Mouse (Mus musculus) forebrain, embryonic 16.5 days (tissue): Measurements from ENCODE around the gene Trim65. TPM values are rescaled to one million over a fixed set of nuclear protein-coding genes. Genes with fewer than 3 reads are reported as not detected.

ENCODE experiments used
- ATAC-seq: fragments of 200-750 bp; cut with Nextera tagmentation; 2 replicates; pipeline ENCODE4 v1.8.0; 2017; ENCODE audit warnings: mild to moderate bottlenecking, moderate library complexity
- H3K27ac ChIP-seq: fragments of 300-500 bp; sonication (generic); 2 replicates; pipeline ENCODE4 v1.5.1; 2014; ENCODE audit warnings: low read length, control low read depth
- H3K27me3 ChIP-seq: fragments of 300-500 bp; sonication (generic); replicated peaks from 2 replicates; pipeline ENCODE4 v1.6.1; 2014; ENCODE audit warnings: low read length; ENCODE audit not compliant: control insufficient read depth, insufficient read depth
- H3K36me3 ChIP-seq: fragments of 300-500 bp; sonication (generic); 2 replicates; pipeline ENCODE4 v1.6.1; 2014; ENCODE audit not compliant: control insufficient read depth, insufficient read depth
- H3K4me1 ChIP-seq: fragments of 300-500 bp; sonication (generic); replicated peaks from 2 replicates; pipeline ENCODE4 v1.6.1; 2014; ENCODE audit warnings: low read length; ENCODE audit not compliant: control insufficient read depth, insufficient read depth
- H3K4me2 ChIP-seq: fragments of 300-500 bp; sonication (generic); 2 replicates; pipeline ENCODE4 v1.6.1; 2014; ENCODE audit warnings: mild to moderate bottlenecking, low read length, control low read depth
- H3K4me3 ChIP-seq: fragments of 300-500 bp; sonication (generic); replicated peaks from 2 replicates; pipeline ENCODE4 v1.5.1; 2014; ENCODE audit warnings: mild to moderate bottlenecking, low read length, control low read depth
- H3K9ac ChIP-seq: fragments of 300-500 bp; sonication (generic); replicated peaks from 2 replicates; pipeline ENCODE4 v1.6.1; 2014; ENCODE audit warnings: low read depth, low read length, control low read depth
- H3K9me3 ChIP-seq: fragments of 300-500 bp; sonication (generic); 2 replicates; pipeline ENCODE4 v1.6.1; 2016; ENCODE audit warnings: low read length; ENCODE audit not compliant: control insufficient read depth
- WGBS: fragments of 180-500 bp; shearing (Covaris S2); extraction: QIAGEN DNeasy Blood & Tissue Kit; methylation state at CpG from one replicate; pipeline ENCODE4 v1.1.7; 2014; 5-methylcytosine and 5-hydroxymethylcytosine counted together
- polyA plus RNA-seq: library from polyadenylated mRNA; unstranded; fragments of >200 nt; fragmentation: Nextera tagmentation; extraction: Ambion mirVana; gene quantifications from 2 replicates; pipeline ENCODE4 v1.2.1, GENCODE M21; 2015

The Trim65 gene
- 2.0 TPM in 2 replicates for polyA plus RNA-seq

DNA sequence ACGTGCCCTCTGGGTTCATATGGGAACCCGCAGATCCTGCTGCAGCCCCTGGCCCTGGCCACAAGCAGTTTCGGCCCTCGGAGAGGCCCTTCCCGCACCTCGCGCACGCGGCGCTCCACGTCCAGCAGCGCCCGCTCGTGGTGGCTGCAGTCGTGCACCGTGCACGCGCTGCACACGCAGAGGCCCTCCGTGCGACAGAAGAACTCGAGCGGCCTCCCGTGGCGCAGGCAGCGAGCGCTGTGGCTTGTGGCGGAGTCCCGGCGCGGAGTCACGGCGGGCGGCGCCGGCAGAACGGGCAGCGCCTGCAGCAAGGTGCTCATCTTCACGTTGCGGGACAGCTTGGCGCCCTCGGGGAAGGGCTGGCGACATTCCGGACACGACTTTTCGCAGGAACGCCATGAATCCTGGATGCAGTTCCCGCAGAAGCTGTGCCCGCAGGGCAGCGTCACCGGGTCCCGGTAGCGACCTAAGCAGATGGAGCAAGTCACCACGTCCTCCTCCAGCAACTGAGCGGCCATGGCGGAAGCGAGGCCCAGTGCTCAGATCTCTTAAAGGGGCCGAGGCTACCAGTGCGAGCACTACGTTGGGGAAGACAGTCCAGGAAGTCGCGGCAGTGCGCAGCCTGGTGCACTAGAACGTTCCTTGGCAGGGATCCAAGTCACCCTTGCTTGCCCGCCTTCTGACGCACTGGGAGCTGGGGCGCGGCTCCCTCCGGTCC, at the start of gene Trim65:
Gene Trim65, minus strand, starts transcription at position 641 of the 718 bp plus-strand sequence.
- ATAC-seq = peak; percentile 92
- WGBS = under 1% methylated on average over 69 of the region's 69 CpGs
- no peaks in the 10 kb centered on the region for H3K27me3 ChIP-seq
- peaks cover 23% of the 10 kb centered on the region for H3K4me1 ChIP-seq
- peak within 1 kb of the TSS; percentile 61 for H3K4me3 ChIP-seq
- H3K4me2 ChIP-seq = peak within 1 kb of the TSS; percentile 76
- H3K9me3 ChIP-seq = no peaks in the 10 kb centered on the region
- peak within 1 kb of the TSS; percentile 78 for H3K9ac ChIP-seq
- peak within 1 kb of the TSS; percentile 88 for H3K27ac ChIP-seq
- H3K36me3 ChIP-seq = no peaks in the 10 kb centered on the region; the same call in 1 of the 2 replicates

GRCm38 (mm10) chr11:116178411-116179121, 47.6 kb upstream of the Trim65 start:
- H3K27me3 ChIP-seq = no peaks in the 10 kb centered on the region
- 86% methylated on average over 20 of the region's 20 CpGs for WGBS
- H3K4me3 ChIP-seq = no peak overlapping the region
- H3K4me1 ChIP-seq = no peaks in the 10 kb centered on the region
- H3K9ac ChIP-seq = no peak overlapping the region
- ATAC-seq = no peak
- no peak overlapping the region for H3K27ac ChIP-seq
- H3K9me3 ChIP-seq = no peaks in the 10 kb centered on the region
- no peak overlapping the region for H3K4me2 ChIP-seq
- peaks cover 33% of the 10 kb centered on the region for H3K36me3 ChIP-seq

DNA sequence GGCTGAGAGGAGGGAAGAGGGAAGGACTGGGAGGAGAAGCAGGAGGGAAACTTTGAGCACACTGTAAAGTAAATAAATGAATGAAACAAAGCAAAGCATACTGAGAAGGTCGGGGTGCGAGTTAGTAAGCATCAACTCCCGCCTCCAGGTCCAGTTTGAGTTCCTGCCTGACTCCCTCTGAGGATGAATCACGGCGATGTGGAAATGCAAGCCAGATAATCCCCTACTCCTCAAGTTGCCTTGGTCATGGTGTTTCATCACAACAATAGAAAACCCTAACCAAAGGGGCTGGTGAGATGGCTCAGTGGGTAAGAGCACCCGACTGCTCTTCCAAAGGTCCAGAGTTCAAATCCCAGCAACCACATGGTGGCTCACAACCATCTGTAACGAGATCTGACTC, 45.1 kb upstream of the Trim65 start:
- WGBS = 83% methylated on average over 7 of the region's 7 CpGs
- Histone ChIP-seq H3K27me3 (no peaks in the 10 kb centered on the region), H3K9ac (no peak overlapping the region), H3K4me2 (no peak overlapping the region), H3K4me1 (no peaks in the 10 kb centered on the region), H3K9me3 (no peaks in the 10 kb centered on the region), H3K36me3 (peaks cover 52% of the 10 kb centered on the region), H3K27ac (no peak overlapping the region), H3K4me3 (no peak overlapping the region)
- ATAC-seq = no peak

- no peak overlapping the region for H3K4me2 ChIP-seq
- no peak overlapping the region for H3K4me3 ChIP-seq
- no peaks in the 10 kb centered on the region for H3K4me1 ChIP-seq
- ATAC-seq = no peak
- peaks cover 48% of the 10 kb centered on the region for H3K36me3 ChIP-seq
- WGBS = 94% methylated on average over 22 of the region's 22 CpGs
- no peaks in the 10 kb centered on the region for H3K27me3 ChIP-seq
- H3K9ac ChIP-seq = no peak overlapping the region
- no peaks in the 10 kb centered on the region for H3K9me3 ChIP-seq
- H3K27ac ChIP-seq = no peak overlapping the region
Observed at GRCm38 (mm10) chr11:116174775-116175448, 44.0 kb upstream of the Trim65 start.

GRCm38 (mm10) chr11:116171959-116172358, 41.0 kb upstream of the Trim65 start:
- Histone ChIP-seq H3K4me3 (no peak overlapping the region), H3K9me3 (no peaks in the 10 kb centered on the region), H3K27me3 (no peaks in the 10 kb centered on the region), H3K4me1 (peaks cover 7% of the 10 kb centered on the region), H3K27ac (peak overlapping the region; percentile 23; the same call in 1 of the 2 replicates), H3K4me2 (no peak overlapping the region), H3K9ac (no peak overlapping the region), H3K36me3 (peaks cover 32% of the 10 kb centered on the region)
- WGBS = 90% methylated on average over 2 of the region's 2 CpGs
- no peak for ATAC-seq

GRCm38 (mm10) chr11:116170003-116170800, 39.3 kb upstream of the Trim65 start:
- no peak overlapping the region for H3K27ac ChIP-seq
- no peaks in the 10 kb centered on the region for H3K9me3 ChIP-seq
- H3K36me3 ChIP-seq = peaks cover 26% of the 10 kb centered on the region
- no peak overlapping the region for H3K9ac ChIP-seq
- H3K27me3 ChIP-seq = no peaks in the 10 kb centered on the region
- H3K4me2 ChIP-seq = no peak overlapping the region
- 85% methylated on average over 5 of the region's 5 CpGs for WGBS
- H3K4me3 ChIP-seq = no peak overlapping the region
- no peak for ATAC-seq
- peaks cover 17% of the 10 kb centered on the region for H3K4me1 ChIP-seq

- peaks cover 25% of the 10 kb centered on the region for H3K36me3 ChIP-seq
- H3K4me2 ChIP-seq = no peak overlapping the region
- peaks cover 17% of the 10 kb centered on the region for H3K4me1 ChIP-seq
- no peaks in the 10 kb centered on the region for H3K27me3 ChIP-seq
- no peak for ATAC-seq
- no peak overlapping the region for H3K27ac ChIP-seq
- WGBS = 93% methylated on average over 3 of the region's 3 CpGs
- H3K9me3 ChIP-seq = no peaks in the 10 kb centered on the region
- H3K4me3 ChIP-seq = no peak overlapping the region
- H3K9ac ChIP-seq = no peak overlapping the region
Observed at GRCm38 (mm10) chr11:116169214-116169613, 38.3 kb upstream of the Trim65 start.

- peak; percentile 99 for ATAC-seq
- H3K9me3 ChIP-seq = no peaks in the 10 kb centered on the region
- H3K27me3 ChIP-seq = no peaks in the 10 kb centered on the region
- H3K4me3 ChIP-seq = peak within 1 kb of the TSS; percentile 95
- H3K4me2 ChIP-seq = peak within 1 kb of the TSS; percentile 84
- peak within 1 kb of the TSS; percentile 91 for H3K27ac ChIP-seq
- peaks cover 18% of the 10 kb centered on the region for H3K36me3 ChIP-seq
- H3K4me1 ChIP-seq = peaks cover 17% of the 10 kb centered on the region
- WGBS = 0% methylated on average over 40 of the region's 40 CpGs
- peak within 1 kb of the TSS; percentile 91 for H3K9ac ChIP-seq
Observed at GRCm38 (mm10) chr11:116167884-116168439, 37.0 kb upstream of the Trim65 start, which contains the start of gene Fbf1. Gene Fbf1, minus strand, starts transcription at chr11:116168166.
